Mouse (Mus musculus): ENCODE data around the gene Klra5.
"Not testable (repeated sequence)": the region's sequence is repeated elsewhere in the genome, so short reads cannot be mapped to it uniquely, and the experiment has no call there.

Gene Klra5

DNA sequence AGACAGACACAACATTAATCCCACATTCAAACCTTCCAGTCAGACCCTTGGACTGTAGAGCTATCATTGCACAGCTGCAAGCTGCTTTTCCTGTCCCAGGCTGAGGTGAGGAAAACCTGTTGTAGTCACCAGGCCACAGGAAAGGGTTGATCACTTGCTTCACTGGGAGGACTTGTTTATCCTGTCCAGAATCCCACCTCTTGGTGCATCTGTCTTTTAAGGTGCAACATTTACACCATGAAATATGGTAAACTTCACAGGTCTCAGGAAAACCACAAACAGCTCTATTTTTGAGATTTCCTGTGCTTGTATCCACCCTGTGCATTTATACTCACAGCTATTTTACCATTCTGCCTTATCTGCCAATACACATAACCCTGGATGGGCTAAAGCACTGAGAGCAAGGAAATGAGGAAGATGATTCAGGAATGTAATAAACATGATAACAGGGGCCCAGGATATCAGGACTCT lies at the start of gene Klra5:
Klra5 (minus strand) TSS at position 175 of the 471 bp plus-strand sequence.
- DNase-seq (ENCODE audit: low spot score): not testable (repeated sequence)

- DNase-seq (ENCODE audit: low spot score): no peak
These were observed 454 bp downstream of the Klra5 start for GRCm38 (mm10) chr6:129916996-129917395.

GRCm38 (mm10) chr6:129882525-129882924 lies 34.9 kb downstream of the Klra5 start:
- no peak for DNase-seq (ENCODE audit: low spot score)

DNA sequence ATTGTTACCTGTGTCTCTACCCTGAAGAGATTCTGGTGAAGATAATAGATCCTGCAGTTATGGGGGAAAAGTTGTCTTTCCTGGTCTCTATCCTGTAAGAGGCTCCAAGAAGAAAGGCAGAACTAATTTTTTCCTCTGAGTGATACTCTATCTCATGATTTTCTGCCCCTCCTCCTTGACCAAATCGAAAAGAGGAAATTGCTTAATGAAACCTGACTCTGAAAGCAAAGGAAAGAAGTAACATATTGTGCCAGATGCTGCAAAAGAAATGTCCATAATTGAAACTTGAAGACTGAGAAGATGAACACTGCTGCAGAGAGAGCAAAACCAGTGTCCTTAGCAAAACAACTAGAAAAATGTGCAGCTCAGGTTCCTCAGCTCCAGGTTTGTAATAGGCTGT lies 40.9 kb downstream of the Klra5 start, which contains the start of gene Klra17:
Klra17 (minus strand) TSS at position 124 of the 400 bp plus-strand sequence.
- DNase-seq (ENCODE audit: low spot score): no peak

DNA sequence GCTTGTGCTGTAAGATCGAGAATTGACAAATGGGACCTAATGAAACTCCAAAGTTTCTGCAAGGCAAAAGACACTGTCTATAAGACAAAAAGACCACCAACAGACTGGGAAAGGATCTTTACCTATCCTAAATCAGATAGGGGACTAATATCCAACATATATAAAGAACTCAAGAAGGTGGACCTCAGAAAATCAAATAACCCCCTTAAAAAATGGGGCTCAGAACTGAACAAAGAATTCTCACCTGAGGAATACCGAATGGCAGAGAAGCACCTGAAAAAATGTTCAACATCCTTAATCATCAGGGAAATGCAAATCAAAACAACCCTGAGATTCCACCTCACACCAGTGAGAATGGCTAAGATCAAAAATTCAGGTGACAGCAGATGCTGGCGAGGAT lies 55.1 kb downstream of the Klra5 start, which contains the start of gene Gm17631:
Gm17631 (plus strand) TSS at position 301 of the 400 bp plus-strand sequence.
- DNase-seq (ENCODE audit: low spot score): not testable (repeated sequence)
